Mouse (Mus musculus) 416B (cell line): ENCODE results near the gene Ren1.
A peak's percentile ranks its signal among the peaks of the same experiment; 100 is the strongest.

Experiments
- DNase-seq: peaks from one replicate; pipeline ENCODE4 v3.0.0; 2011; ENCODE audit warnings: low read depth

The Ren1 gene

GRCm38 (mm10) chr1:133379254-133379985 lies 29.1 kb downstream of the Ren1 start:
- no peak for DNase-seq

- DNase-seq = no peak
These were observed 29.6 kb downstream of the Ren1 start for GRCm38 (mm10) chr1:133379986-133380320.

- DNase-seq = peak; percentile 57
These were observed 30.2 kb downstream of the Ren1 start for GRCm38 (mm10) chr1:133380347-133381065.

GRCm38 (mm10) chr1:133382008-133382407 lies 31.7 kb downstream of the Ren1 start:
- DNase-seq = peak; percentile 67

GRCm38 (mm10) chr1:133382552-133383155 lies 32.3 kb downstream of the Ren1 start:
- DNase-seq = no peak

- no peak for DNase-seq
These were observed 33.0 kb downstream of the Ren1 start for GRCm38 (mm10) chr1:133383157-133383783.

- peak; percentile 84 for DNase-seq
These were observed 35.2 kb downstream of the Ren1 start for GRCm38 (mm10) chr1:133385506-133385905.

- DNase-seq = no peak
These were observed 35.9 kb downstream of the Ren1 start for GRCm38 (mm10) chr1:133386209-133386608.

GRCm38 (mm10) chr1:133387539-133388268 lies 37.4 kb downstream of the Ren1 start:
- no peak for DNase-seq

- DNase-seq = no peak
These were observed 44.4 kb downstream of the Ren1 start for GRCm38 (mm10) chr1:133394702-133395101.

GRCm38 (mm10) chr1:133396693-133397092 lies 46.4 kb downstream of the Ren1 start:
- no peak for DNase-seq

GRCm38 (mm10) chr1:133397094-133397482 lies 46.8 kb downstream of the Ren1 start:
- DNase-seq = no peak

- DNase-seq = no peak
These were observed 47.4 kb downstream of the Ren1 start for GRCm38 (mm10) chr1:133397483-133398237.

GRCm38 (mm10) chr1:133400014-133400725 lies 49.9 kb downstream of the Ren1 start:
- DNase-seq = no peak

GRCm38 (mm10) chr1:133404005-133404404 lies 53.7 kb downstream of the Ren1 start:
- DNase-seq = no peak

GRCm38 (mm10) chr1:133406614-133407013 lies 56.3 kb downstream of the Ren1 start:
- no peak for DNase-seq

GRCm38 (mm10) chr1:133407436-133407835 lies 57.1 kb downstream of the Ren1 start:
- no peak for DNase-seq

- no peak for DNase-seq
These were observed 58.0 kb downstream of the Ren1 start for GRCm38 (mm10) chr1:133408321-133408720.

- DNase-seq = no peak
These were observed 58.7 kb downstream of the Ren1 start for GRCm38 (mm10) chr1:133408880-133409516.

- DNase-seq = no peak
These were observed 59.5 kb downstream of the Ren1 start for GRCm38 (mm10) chr1:133409786-133410185.
